Mouse (Mus musculus) myocyte (in vitro differentiated cells): ENCODE data around the gene Ivns1abp.

ENCODE experiments used
- MYOD1 ChIP-seq, 3 experiments: IDR thresholded peaks; one replicate each; pipeline ENCODE4 v1.6.1; 2011; ENCODE audit warnings: control low read depth in 2 of 3, low read depth in 2 of 3, mild to moderate bottlenecking in 2 of 3, moderate library complexity in 1 of 3; ENCODE audit not compliant: insufficient read length in 2 of 3, control insufficient read depth in 1 of 3
- MYOG ChIP-seq, 3 experiments: IDR thresholded peaks; one replicate each; pipeline ENCODE4 v1.6.1; 2011; ENCODE audit warnings: control low read depth in 2 of 3, low read depth in 2 of 3, mild to moderate bottlenecking in 2 of 3; ENCODE audit not compliant: insufficient read length in 2 of 3, control insufficient read depth in 1 of 3, insufficient read depth in 1 of 3
- POLR2A ChIP-seq: IDR thresholded peaks from one replicate; pipeline ENCODE4 v1.6.1; 2011; ENCODE audit warnings: low read depth, mild to moderate bottlenecking, control low read depth, moderate library complexity; ENCODE audit not compliant: insufficient read length
- TCF12 ChIP-seq: IDR thresholded peaks from one replicate; pipeline ENCODE4 v1.6.1; 2011; ENCODE audit warnings: mild to moderate bottlenecking, control low read depth; ENCODE audit not compliant: poor library complexity, insufficient read depth, severe bottlenecking

GRCm38 (mm10) chr1:151342311-151342710 lies 2.0 kb upstream of the Ivns1abp start:
- no peak for TF ChIP-seq POLR2A
- TF ChIP-seq MYOD1 (IDR thresholded peaks at IDR 0.05; ENCODE audit: control insufficient read depth in 1 of 3, insufficient read length in 2 of 3, low read depth in 2 of 3) = no peak
- TF ChIP-seq MYOG (IDR thresholded peaks at IDR 0.05; ENCODE audit: control insufficient read depth in 1 of 3, insufficient read depth in 1 of 3, insufficient read length in 2 of 3, low read depth in 2 of 3) = no peak
- TF ChIP-seq TCF12 = no peak
